18 mouse cellular contexts compared by ENCODE assay signal in the genomic region with DNA sequence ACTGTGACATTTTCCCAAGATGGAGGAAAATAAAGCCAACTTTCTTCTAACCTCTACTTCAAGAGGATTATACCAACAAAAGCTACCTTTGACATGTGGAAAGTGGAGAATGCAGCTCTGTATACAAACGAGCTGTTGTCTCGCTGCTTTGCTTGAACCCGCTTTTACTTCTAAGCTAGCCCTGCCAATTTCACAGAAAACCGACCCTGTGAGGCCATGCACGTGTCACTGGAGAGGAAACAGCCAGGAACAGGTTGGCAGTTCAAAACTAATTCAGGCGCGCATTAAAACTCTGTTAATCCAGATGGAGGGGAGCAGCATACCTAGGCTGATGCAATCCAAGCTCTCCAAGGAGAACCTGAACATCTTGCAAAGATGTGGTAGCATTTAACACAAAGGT.
"Had no signal": no experiment of that assay in that cellular context is flagged by ENCODE, and none has a peak within 500 bp of the region (broad histone marks: within the 10 kb centered on the region; RNA-seq: fewer than 3 reads in every experiment).

No protein-coding gene starts in this region.

- H3K4me1 ChIP-seq: midbrain, embryonic 12.5 days had no signal

- H3K4me3 ChIP-seq: midbrain, embryonic 10.5 days; midbrain, embryonic 12.5 days; myocyte; neural tube, embryonic 13.5 days; neural tube, embryonic 15.5 days had no signal

- DNase-seq: lung, embryonic 14.5 days; lung, postnatal 10 days; lung, postnatal 4 days; midbrain, embryonic 14.5 days; retina, postnatal 1 day; right cerebral cortex, adult 18-20 months; right cerebral cortex, postnatal 25 days; right cerebral cortex, postnatal 4 days; spleen, adult 18-20 months; thymus, adult 18-20 months; thymus, postnatal 14 days; thymus, postnatal 36 days had no signal

- H3K27ac ChIP-seq: midbrain, embryonic 10.5 days; midbrain, embryonic 12.5 days; neural tube, embryonic 13.5 days; neural tube, embryonic 15.5 days had no signal

- ATAC-seq: midbrain, embryonic 16.5 days had no signal

- H3K9ac ChIP-seq: lung, embryonic 14.5 days; midbrain, embryonic 12.5 days; neural tube, embryonic 13.5 days; neural tube, embryonic 15.5 days had no signal

- H3K9me3 ChIP-seq: midbrain, embryonic 10.5 days; midbrain, embryonic 12.5 days; neural tube, embryonic 13.5 days; neural tube, embryonic 15.5 days had no signal

- H3K27me3 ChIP-seq: midbrain, embryonic 12.5 days; neural tube, embryonic 13.5 days; neural tube, embryonic 15.5 days had no signal

- H3K36me3 ChIP-seq: midbrain, embryonic 10.5 days; midbrain, embryonic 12.5 days; neural tube, embryonic 13.5 days; neural tube, embryonic 15.5 days had no signal

- H3K4me2 ChIP-seq: lung, embryonic 14.5 days; midbrain, embryonic 12.5 days; neural tube, embryonic 13.5 days; neural tube, embryonic 15.5 days had no signal
